Mouse (Mus musculus) layer of hippocampus, postnatal 10 days (tissue): Measurements from ENCODE around the gene Llph. TPM values are rescaled to one million over a fixed set of nuclear protein-coding genes. Genes with fewer than 3 reads are reported as not detected.

Source experiments
- DNase-seq, 2 experiments: peaks; one replicate each; pipeline ENCODE4 v3.0.0; 2021; ENCODE audit warnings: low spot score in 2 of 2
- total RNA-seq, 2 experiments: library from RNA; stranded (reverse); gene quantifications; 2 replicates each; pipeline ENCODE4 v1.2.3; 2021

Gene Llph
- total RNA-seq, 2 experiments from 2014 or later: 21.5 to 24.2 TPM

- DNase-seq: no peak
These were observed 46.5 kb downstream of the Llph start for GRCm38 (mm10) chr10:120273335-120273734.

GRCm38 (mm10) chr10:120279482-120280128, 52.7 kb downstream of the Llph start:
- no peak for DNase-seq

GRCm38 (mm10) chr10:120280375-120280774, 53.5 kb downstream of the Llph start:
- no peak for DNase-seq

GRCm38 (mm10) chr10:120281700-120282099, 54.8 kb downstream of the Llph start:
- DNase-seq: no peak

Other genes starting within 250 kb of the Llph start
- 1 to 10 TPM; 4.1 to 4.2 TPM for gene Helb, start 114.1 kb upstream of the Llph start, total RNA-seq
- gene Tmbim4, start 25.5 kb upstream of the Llph start, total RNA-seq: 10 to 100 TPM; 56.2 to 57.1 TPM
- under 1 TPM; 0.22 to 0.64 TPM for gene Irak3, start 24.9 kb upstream of the Llph start, total RNA-seq
- under 1 TPM; 0.11 to 0.16 TPM for gene Hmga2, start 249.4 kb downstream of the Llph start, total RNA-seq